Mouse (Mus musculus) olfactory bulb, adult 2 months (tissue): ENCODE measurements around the gene Atp5s. TPM values are rescaled to one million over a fixed set of nuclear protein-coding genes. Genes with fewer than 3 reads are reported as not detected.

ENCODE experiments used
- H3K27ac ChIP-seq: fragments of 200-500 bp; 2 replicates; pipeline ENCODE4 v1.5.1; 2012; ENCODE audit warnings: low read depth, low read length; ENCODE audit not compliant: insufficient read depth
- H3K4me1 ChIP-seq: fragments of 200-500 bp; 2 replicates; pipeline ENCODE4 v1.6.1; 2012; ENCODE audit warnings: low read length; ENCODE audit not compliant: control insufficient read depth, insufficient read depth
- H3K4me3 ChIP-seq: fragments of 200-500 bp; 2 replicates; pipeline ENCODE4 v1.5.1; 2012; ENCODE audit warnings: mild to moderate bottlenecking, low read depth, low read length, moderate library complexity; ENCODE audit not compliant: insufficient read depth
- CTCF ChIP-seq: fragments of 200-500 bp; IDR thresholded peaks from 2 replicates; pipeline ENCODE4 v1.5.1; 2012; ENCODE audit warnings: low read depth, mild to moderate bottlenecking, low read length, moderate library complexity; ENCODE audit not compliant: insufficient read depth
- POLR2A ChIP-seq: fragments of 200-500 bp; IDR thresholded peaks from 2 replicates; pipeline ENCODE4 v1.6.1; 2012; ENCODE audit warnings: mild to moderate bottlenecking, low read depth, low read length, moderate library complexity; ENCODE audit not compliant: insufficient read depth
- WGBS: fragments of 180-500 bp; shearing (Covaris S2); methylation state at CpG from one replicate; pipeline ENCODE4 v1.1.7; 2018; 5-methylcytosine and 5-hydroxymethylcytosine counted together
- polyA plus RNA-seq: library from polyadenylated mRNA; stranded (reverse); fragments of >200 nt; gene quantifications from 2 replicates; pipeline ENCODE4 v1.2.4, GENCODE M21; 2012; ENCODE audit warnings: low replicate concordance; ENCODE audit not compliant: missing spikeins, insufficient read depth, insufficient read length

Atp5s gene
- polyA plus RNA-seq, 1 experiment: not detected

- 96% methylated on average over 1 of the region's 1 CpGs for WGBS
- no peak for TF ChIP-seq POLR2A
- TF ChIP-seq CTCF: no peak
- Histone ChIP-seq H3K4me1 (no peaks in the 10 kb centered on the region), H3K4me3 (no peak overlapping the region), H3K27ac (no peak overlapping the region)
Observed at GRCm38 (mm10) chr12:69729246-69729645, 4.5 kb downstream of the Atp5s start.

GRCm38 (mm10) chr12:69730306-69730705, 5.6 kb downstream of the Atp5s start:
- Histone ChIP-seq H3K4me3 (no peak overlapping the region), H3K4me1 (no peaks in the 10 kb centered on the region), H3K27ac (no peak overlapping the region)
- WGBS: 94% methylated on average over 1 of the region's 1 CpGs
- TF ChIP-seq CTCF: no peak
- no peak for TF ChIP-seq POLR2A

- no peak for TF ChIP-seq POLR2A
- TF ChIP-seq CTCF: no peak
- H3K27ac ChIP-seq: no peak overlapping the region
- no peak overlapping the region for H3K4me3 ChIP-seq
- 50% methylated on average over 5 of the region's 5 CpGs for WGBS
- no peaks in the 10 kb centered on the region for H3K4me1 ChIP-seq
Observed at GRCm38 (mm10) chr12:69732221-69732620, 7.5 kb downstream of the Atp5s start.

- WGBS: under 1% methylated on average over 2 of the region's 2 CpGs
- no peak overlapping the region for H3K27ac ChIP-seq
- TF ChIP-seq POLR2A (no peak), CTCF (no peak)
Observed at GRCm38 (mm10) chr12:69733518-69733917, 8.8 kb downstream of the Atp5s start.

GRCm38 (mm10) chr12:69733923-69734322, 9.2 kb downstream of the Atp5s start:
- Histone ChIP-seq H3K27ac (no peak overlapping the region), H3K4me3 (no peak overlapping the region), H3K4me1 (no peaks in the 10 kb centered on the region)
- WGBS: 57% methylated on average over 3 of the region's 3 CpGs
- TF ChIP-seq CTCF: no peak
- no peak for TF ChIP-seq POLR2A

More at GRCm38 (mm10) chr12:69733518-69733917, 8.8 kb downstream of the Atp5s start:
- Histone ChIP-seq H3K4me3 (no peak overlapping the region), H3K4me1 (no peaks in the 10 kb centered on the region)

GRCm38 (mm10) chr12:69741965-69742364, 17.2 kb downstream of the Atp5s start:
- TF ChIP-seq POLR2A: no peak
- TF ChIP-seq CTCF: no peak
- WGBS: 97% methylated on average over 5 of the region's 5 CpGs
- no peak overlapping the region for H3K4me3 ChIP-seq
- no peaks in the 10 kb centered on the region for H3K4me1 ChIP-seq
- no peak overlapping the region for H3K27ac ChIP-seq

GRCm38 (mm10) chr12:69744138-69744537, 19.4 kb downstream of the Atp5s start:
- Histone ChIP-seq H3K4me1 (no peaks in the 10 kb centered on the region), H3K4me3 (no peak overlapping the region), H3K27ac (no peak overlapping the region)
- TF ChIP-seq CTCF: no peak
- no peak for TF ChIP-seq POLR2A
- WGBS: 91% methylated on average over 5 of the region's 5 CpGs

- Histone ChIP-seq H3K4me3 (no peak overlapping the region), H3K27ac (no peak overlapping the region), H3K4me1 (peaks cover 2% of the 10 kb centered on the region; the same call in 1 of the 2 replicates)
- 60% methylated on average over 10 of the region's 10 CpGs for WGBS
- TF ChIP-seq POLR2A: no peak
- TF ChIP-seq CTCF: no peak
Observed at GRCm38 (mm10) chr12:69751864-69752341, 27.2 kb downstream of the Atp5s start.

- Histone ChIP-seq H3K4me1 (peaks cover 8% of the 10 kb centered on the region), H3K4me3 (no peak overlapping the region), H3K27ac (no peak overlapping the region)
- WGBS: 73% methylated on average over 5 of the region's 5 CpGs
- no peak for TF ChIP-seq POLR2A
- TF ChIP-seq CTCF: no peak
Observed at GRCm38 (mm10) chr12:69753936-69754335, 29.2 kb downstream of the Atp5s start.

GRCm38 (mm10) chr12:69756015-69756414, 31.3 kb downstream of the Atp5s start:
- Histone ChIP-seq H3K27ac (no peak overlapping the region), H3K4me3 (no peak overlapping the region), H3K4me1 (peaks cover 8% of the 10 kb centered on the region)
- WGBS: 91% methylated on average over 5 of the region's 5 CpGs
- TF ChIP-seq POLR2A: no peak
- no peak for TF ChIP-seq CTCF
